Mouse (Mus musculus) MN1 (cell line): Measurements from ENCODE around the gene Igsf3.

Source experiments
- DNase-seq: peaks from one replicate; pipeline ENCODE4 v3.0.0-alpha.2; 2016; ENCODE audit warnings: low spot score

Igsf3 gene

DNA sequence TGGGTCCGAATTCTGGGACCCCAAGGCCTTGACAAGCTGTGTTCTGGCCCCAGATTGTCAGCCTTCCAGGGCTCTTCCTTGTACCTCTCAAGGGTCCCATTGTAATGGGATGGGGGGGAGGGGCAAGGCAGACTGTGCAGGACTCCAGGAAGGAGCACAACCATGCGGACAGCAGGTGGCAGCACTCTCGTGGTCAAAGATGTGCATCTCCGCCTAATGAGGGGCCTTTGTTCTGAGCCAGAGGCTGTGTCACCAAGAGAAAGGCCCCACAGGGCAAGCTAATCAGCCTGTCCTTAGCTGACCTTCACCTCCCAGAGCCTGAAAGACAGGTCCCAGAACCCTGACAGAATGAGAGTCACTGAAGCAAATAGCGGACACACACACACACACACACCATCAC, 129.3 kb downstream of the Igsf3 start:
- peak; percentile 83 for DNase-seq

- no peak for DNase-seq
Measured at GRCm38 (mm10) chr3:101506970-101507702, 130.3 kb downstream of the Igsf3 start.

DNA sequence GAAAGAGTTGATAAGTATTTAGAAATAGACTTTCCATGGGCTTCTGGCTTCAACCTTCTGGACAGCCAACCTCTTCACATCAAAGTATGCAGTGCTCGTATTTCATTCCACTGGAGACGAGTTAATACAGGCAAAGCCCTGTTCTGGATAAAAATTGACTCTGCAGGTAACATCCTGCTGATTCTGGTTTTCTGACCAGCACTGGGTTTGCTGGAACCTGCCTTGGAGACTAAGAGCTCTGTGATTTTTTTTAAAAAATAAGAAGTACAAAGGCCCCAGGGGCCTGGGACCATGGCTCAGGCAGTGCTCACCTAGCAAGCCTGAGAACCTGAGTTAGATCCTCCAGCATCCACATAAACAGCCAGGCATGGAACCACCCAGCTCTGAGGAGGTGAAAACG, 130.9 kb downstream of the Igsf3 start:
- no peak for DNase-seq

DNA sequence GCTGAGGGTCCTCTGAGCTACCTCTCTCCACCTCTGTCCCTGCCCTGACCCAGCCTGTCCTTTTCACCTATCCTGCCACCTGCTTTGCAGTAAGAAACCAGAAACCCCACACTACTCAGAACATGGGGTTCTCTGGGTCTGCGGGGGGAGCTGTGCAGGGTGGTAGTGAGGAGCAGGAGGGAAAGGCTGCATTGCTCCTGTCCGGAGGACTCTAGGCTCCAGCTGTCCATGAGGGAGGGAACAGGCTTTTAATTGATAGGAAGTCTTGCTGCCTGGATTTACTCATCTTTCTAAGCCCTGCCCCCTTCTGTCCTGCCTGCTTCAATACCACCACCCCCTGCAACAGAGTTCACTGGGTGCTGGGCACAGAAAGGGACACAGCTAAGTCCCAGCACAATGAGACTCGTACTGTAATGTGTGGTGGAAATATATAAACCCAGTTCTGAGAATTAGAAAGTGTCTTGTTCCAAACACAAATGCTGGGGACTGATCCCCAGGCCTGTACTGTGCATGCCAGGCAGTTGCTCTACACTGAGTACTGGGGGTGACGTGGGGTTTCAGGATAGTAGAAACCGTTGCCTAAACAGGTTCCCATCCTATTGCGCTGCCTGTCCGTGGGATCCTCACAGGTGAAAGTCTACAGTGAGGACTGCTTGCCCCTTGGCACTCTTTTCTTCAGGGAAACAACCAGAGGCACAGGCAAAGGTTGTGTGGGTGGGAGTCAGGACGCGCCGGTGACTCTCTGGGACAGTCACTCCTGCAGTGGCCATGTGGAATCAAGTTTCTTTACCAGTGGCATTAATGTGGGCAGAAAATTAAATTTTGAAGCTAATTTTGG, 133.0 kb downstream of the Igsf3 start:
- no peak for DNase-seq

DNA sequence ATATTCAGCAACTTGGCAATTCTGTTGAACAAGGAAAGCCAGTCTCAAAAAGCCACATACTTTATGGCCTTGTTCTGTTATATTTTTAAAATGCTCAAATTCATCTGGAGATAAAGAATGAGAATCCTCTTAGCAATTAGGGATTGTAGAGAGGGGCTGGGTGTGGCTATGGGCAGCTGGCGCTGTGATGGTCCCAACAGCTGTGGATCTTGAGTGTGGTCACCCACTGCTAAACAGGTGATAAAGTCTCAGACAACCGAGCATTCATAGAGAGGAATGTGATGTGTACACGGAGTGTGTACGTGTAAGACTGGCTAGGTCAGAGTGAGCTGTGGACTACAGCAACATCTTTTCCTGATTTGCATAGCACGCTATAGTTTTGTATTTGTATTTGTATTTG, 133.7 kb downstream of the Igsf3 start:
- DNase-seq = no peak
